Mouse (Mus musculus) cerebellum, adult 2 months (tissue): ENCODE results near the gene Cdkn2d.

Experiments
- CTCF ChIP-seq: fragments of 200-500 bp; IDR thresholded peaks from 2 replicates; pipeline ENCODE4 v1.5.1; 2011; ENCODE audit warnings: low read depth, mild to moderate bottlenecking, control low read depth, low read length, moderate library complexity, borderline replicate concordance; ENCODE audit not compliant: insufficient read depth
- POLR2A ChIP-seq: fragments of 200-500 bp; IDR thresholded peaks from 2 replicates; pipeline ENCODE4 v1.6.1; 2011; ENCODE audit warnings: low read length, control low read depth, borderline replicate concordance; ENCODE audit not compliant: insufficient read depth

- TF ChIP-seq CTCF = no peak
- TF ChIP-seq POLR2A = no peak
Measured at GRCm38 (mm10) chr9:21324269-21324668, 33.1 kb upstream of the Cdkn2d start.
